Mouse (Mus musculus): ENCODE data around the gene Dbx2.

Gene Dbx2

GRCm38 (mm10) chr15:95622797-95623196 lies 33.0 kb downstream of the Dbx2 start:
- no peak for DNase-seq (ENCODE audit: low spot score)

- DNase-seq (ENCODE audit: low spot score) = no peak
Observed at GRCm38 (mm10) chr15:95612600-95612999, 43.2 kb downstream of the Dbx2 start.

GRCm38 (mm10) chr15:95601179-95601578 lies 54.6 kb downstream of the Dbx2 start:
- DNase-seq (ENCODE audit: low spot score) = no peak

- DNase-seq (ENCODE audit: low spot score) = no peak
Observed at GRCm38 (mm10) chr15:95598630-95599029, 57.1 kb downstream of the Dbx2 start.

- no peak for DNase-seq (ENCODE audit: low spot score)
Observed at GRCm38 (mm10) chr15:95586906-95587305, 68.9 kb downstream of the Dbx2 start.

GRCm38 (mm10) chr15:95584891-95585290 lies 70.9 kb downstream of the Dbx2 start:
- no peak for DNase-seq (ENCODE audit: low spot score)

- DNase-seq (ENCODE audit: low spot score) = peak; percentile 44
Observed at GRCm38 (mm10) chr15:95574661-95575060, 81.1 kb downstream of the Dbx2 start.

Measured in urinary bladder, postnatal 14 days (tissue).